8 mouse cellular contexts compared by ENCODE assay signal in genomic region chr13:3538969-3539562, GRCm38 (mm10). TPM values are rescaled to one million over a fixed set of nuclear protein-coding genes. Genes with fewer than 3 reads are reported as not detected.
A peak's percentile ranks its signal among the peaks of the same experiment; 100 is the strongest.
DNase-seq lines count a peak whose midpoint lies in the region; ATAC-seq and TF ChIP-seq lines count a peak whose summit lies in the region.

No protein-coding gene starts in this region.

- peak overlapping the region; percentile 63 for H3K4me2 ChIP-seq in kidney, embryonic 14.5 days (replicated peaks; ENCODE audit: low read depth, low read length)
- H3K4me2 ChIP-seq in lung, postnatal 0 days (replicated peaks; ENCODE audit: low read depth, low read length) = peak overlapping the region; percentile 66

- peak overlapping the region; percentile 97 for H3K9ac ChIP-seq in kidney, embryonic 14.5 days (ENCODE audit: low read depth, low read length)
- H3K9ac ChIP-seq in lung, postnatal 0 days (replicated peaks; ENCODE audit: low read depth) = peak overlapping the region; percentile 92

- TF ChIP-seq EP300 in lung, postnatal 0 days (IDR thresholded peaks at IDR 0.05) = no peak

- H3K27me3 ChIP-seq in kidney, embryonic 14.5 days (ENCODE audit: control insufficient read depth, insufficient read depth, low read length) = no peaks in the 10 kb centered on the region
- no peaks in the 10 kb centered on the region for H3K27me3 ChIP-seq in lung, postnatal 0 days (replicated peaks; ENCODE audit: insufficient read depth, low read length)

- peaks cover 15% of the 10 kb centered on the region; the same call in 1 of the 2 replicates for H3K4me1 ChIP-seq in kidney, embryonic 14.5 days (ENCODE audit: control insufficient read depth, insufficient read depth, low read length)
- H3K4me1 ChIP-seq in lung, postnatal 0 days (ENCODE audit: insufficient read depth, low read depth, low read length) = peaks cover 21% of the 10 kb centered on the region

- H3K27ac ChIP-seq in kidney, embryonic 14.5 days (ENCODE audit: low read depth, low read length) = peak overlapping the region; percentile 99
- H3K27ac ChIP-seq in lung, postnatal 0 days (ENCODE audit: low read length) = peak overlapping the region; percentile 99

- no peak for TF ChIP-seq CTCF in lung, postnatal 0 days (IDR thresholded peaks at IDR 0.05)

- H3K4me3 ChIP-seq in kidney, embryonic 14.5 days (ENCODE audit: low read length) = peak overlapping the region; percentile 89
- H3K4me3 ChIP-seq in lung, postnatal 0 days (ENCODE audit: low read depth, low read length) = peak overlapping the region; percentile 97

- no peaks in the 10 kb centered on the region for H3K36me3 ChIP-seq in kidney, embryonic 14.5 days (ENCODE audit: control insufficient read depth, insufficient read depth, low read length)
- H3K36me3 ChIP-seq in lung, postnatal 0 days (ENCODE audit: insufficient read depth, low read length) = no peaks in the 10 kb centered on the region

- no peak for DNase-seq in kidney, postnatal 36 days
- peak; percentile 34 for DNase-seq in T-cell, adult 2 months (ENCODE audit: low spot score)
- DNase-seq in lung, postnatal 0 days (ENCODE audit: low spot score) = peak; percentile 46
- DNase-seq in thymus, postnatal 25 days = peak; percentile 28
- DNase-seq in yolk sac, embryonic 10.5 days (ENCODE audit: low spot score) = no peak
- DNase-seq in right cerebral cortex, postnatal 36 days (ENCODE audit: low spot score in 2 of 2) = no peak

- no peak for ATAC-seq in kidney, embryonic 14.5 days (ENCODE audit: low FRiP score, low TSS enrichment)
- ATAC-seq in granulocyte monocyte progenitor cell, adult 5-6 weeks (replicated peaks; ENCODE audit: poor library complexity, severe bottlenecking) = peak; percentile 5; the same call in 1 of the 2 replicates
- no peak for ATAC-seq in lung, postnatal 0 days

- WGBS in kidney, embryonic 14.5 days = 4% methylated on average over 15 of the region's 15 CpGs
- under 1% methylated on average over 15 of the region's 15 CpGs for WGBS in lung, postnatal 0 days

- 0 out of 2 replicates have a peak, but pooled peaks cover 2% of the 10 kb centered on the region for H3K9me3 ChIP-seq in kidney, embryonic 14.5 days (ENCODE audit: control insufficient read depth, low read length)
- H3K9me3 ChIP-seq in lung, postnatal 0 days (ENCODE audit: low read length) = no peaks in the 10 kb centered on the region

RNA-seq across cellular contexts. Expression of gene Gdi2, which starts 1.2 kb away (rescaled TPM):
- 412 and 465 TPM in 2 replicates for polyA plus RNA-seq in kidney, embryonic 14.5 days (2014; fragmentation: Nextera tagmentation; extraction: Ambion mirVana)
- 417 and 471 TPM in 2 replicates for total RNA-seq in granulocyte monocyte progenitor cell, adult 5-6 weeks (2014; fragmentation: Nextera tagmentation)
- 523 and 552 TPM in 2 replicates for total RNA-seq in granulocyte monocyte progenitor cell, adult 5-6 weeks (2017)
- 322 and 323 TPM in 2 replicates for polyA plus RNA-seq in lung, postnatal 0 days (2015; fragmentation: Nextera tagmentation; extraction: Ambion mirVana)

Comparison
In these comparisons a context has a peak if more than half of its experiments do, and no peak if none do; other contexts are left out.
1. DNase-seq: peak in T-cell, adult 2 months (single experiment), lung, postnatal 0 days (single experiment) and thymus, postnatal 25 days (single experiment); none in kidney, postnatal 36 days (0 of 2), yolk sac, embryonic 10.5 days (single experiment) and right cerebral cortex, postnatal 36 days (0 of 2).